Mouse (Mus musculus) effector memory CD4-positive, alpha-beta T cell, adult 7 months (primary cell): ENCODE measurements around the gene Gm15093. TPM values are rescaled to one million over a fixed set of nuclear protein-coding genes. Genes with fewer than 3 reads are reported as not detected.

Source experiments
- polyA plus RNA-seq: library from polyadenylated mRNA; unstranded; fragments of 100-300 nt; shearing (Covaris generic); gene quantifications from one replicate; pipeline ENCODE4 v1.2.1, GENCODE M21; 2017

The Gm15093 gene
- polyA plus RNA-seq: not detected

DNA sequence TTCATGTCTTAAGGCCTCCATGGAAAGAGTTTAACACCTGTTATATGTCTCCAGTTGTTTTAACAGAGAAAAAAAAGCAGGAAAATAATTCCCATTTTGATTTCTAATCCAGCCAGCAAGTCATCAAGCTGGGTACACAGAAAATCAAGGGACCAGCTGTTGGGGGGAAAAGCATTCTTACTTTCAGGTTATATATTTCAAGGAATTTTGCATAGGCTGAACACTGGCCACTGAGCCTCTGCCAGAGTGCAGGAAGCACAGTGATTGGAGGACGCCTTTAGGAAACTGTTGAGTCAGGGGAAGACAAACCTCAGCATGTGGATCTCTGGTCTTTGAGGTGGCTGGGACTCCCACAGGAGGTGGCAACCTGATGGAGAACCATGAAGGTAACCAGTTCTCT lies at the start of gene Gm15093:
Gene Gm15093 (plus strand): TSS at position 301 of the 400 bp plus-strand sequence.

Other genes starting within 250 kb of the Gm15093 start
- not detected for gene Ott, start 198.1 kb upstream of the Gm15093 start, polyA plus RNA-seq
- not detected for gene Gm15085, start 175.2 kb downstream of the Gm15093 start, polyA plus RNA-seq